Mouse (Mus musculus) central nervous system, embryonic 18 days (tissue): ENCODE data around the gene Htr5b. TPM values are rescaled to one million over a fixed set of nuclear protein-coding genes. Genes with fewer than 3 reads are reported as not detected.

Source experiments
- polyA plus RNA-seq: library from polyadenylated mRNA; depleted of rRNA; stranded (reverse); fragments of >200 nt; gene quantifications from 2 replicates; pipeline ENCODE4 v1.2.3, GENCODE M21; 2012; rRNA removed

Gene Htr5b
- polyA plus RNA-seq: 1.5 TPM in 2 replicates

DNA sequence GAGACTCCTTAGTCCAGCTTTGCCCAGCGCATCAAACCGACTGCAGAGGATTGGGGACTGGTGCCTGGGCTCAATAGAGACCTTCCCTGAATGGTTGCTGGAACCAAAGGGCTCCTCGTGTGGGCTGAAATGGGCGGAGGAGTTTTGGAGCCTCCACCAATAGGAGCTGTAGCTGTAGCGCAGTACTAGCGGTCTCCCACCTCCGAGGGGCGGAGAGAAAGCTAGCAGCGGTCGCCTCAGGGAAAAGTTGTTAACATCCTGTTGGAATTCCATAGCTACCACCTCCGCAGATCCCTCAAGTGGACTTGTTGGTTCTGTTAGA is at the start of gene Htr5b:
TSS of gene Htr5b (minus strand) at position 67 of the 322 bp plus-strand sequence.

DNA sequence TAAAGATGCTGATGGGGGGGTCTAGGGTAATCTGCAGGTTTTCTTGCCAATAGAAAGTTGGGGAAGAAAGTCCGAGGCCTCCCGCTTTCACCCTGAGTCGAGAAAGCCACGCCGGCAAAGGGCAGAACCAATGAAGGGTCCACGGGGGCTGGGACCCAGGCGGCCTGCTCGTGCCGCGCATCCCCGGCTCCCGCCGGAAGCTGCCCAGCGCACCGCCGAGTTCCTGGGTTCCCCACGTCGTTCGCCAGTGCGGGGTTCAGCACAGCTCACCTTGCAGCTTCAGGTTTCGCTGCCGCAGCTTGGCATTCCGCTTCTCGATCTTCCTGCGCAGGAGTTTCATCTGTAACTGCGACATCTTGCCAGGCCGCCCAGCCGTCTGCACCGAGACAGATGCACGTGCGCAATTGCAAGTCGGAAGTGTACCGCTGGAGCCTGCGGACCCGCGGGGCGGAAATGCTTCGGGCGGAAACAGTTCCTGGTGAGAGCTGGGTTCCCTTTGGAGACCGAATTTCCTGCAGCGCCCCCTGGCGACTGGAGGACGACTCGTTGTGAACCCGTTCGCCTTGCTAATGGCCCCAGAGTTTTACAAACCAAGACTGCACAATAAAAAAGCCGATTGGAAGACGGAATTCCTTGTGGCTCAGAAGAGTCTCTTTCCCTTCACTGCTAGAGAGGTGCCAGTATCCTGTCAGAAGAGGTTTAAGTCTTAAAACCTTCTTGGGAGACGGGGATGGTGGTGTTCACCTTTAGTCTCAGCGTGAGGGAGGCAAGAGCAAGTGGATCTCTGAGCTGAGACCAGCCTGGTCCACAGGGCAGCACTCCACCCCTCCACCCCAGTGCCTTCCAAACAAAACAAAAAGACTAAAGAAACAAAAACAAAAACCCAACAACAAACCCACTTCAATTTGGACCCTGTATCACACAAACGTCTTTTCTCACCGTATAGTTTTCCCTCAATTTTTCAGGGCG is 39.5 kb upstream of the Htr5b start, which contains the start of gene Ddx18:
TSS of gene Ddx18 (minus strand) at position 469 of the 969 bp plus-strand sequence.

Other genes starting within 250 kb of the Htr5b start
- gene Insig2, start 195.9 kb downstream of the Htr5b start, polyA plus RNA-seq: 38.5 and 38.7 TPM in 2 replicates
- 21.2 and 23.1 TPM in 2 replicates for gene Ccdc93, start 97.4 kb downstream of the Htr5b start, polyA plus RNA-seq
- gene Ddx18, start 39.5 kb upstream of the Htr5b start, polyA plus RNA-seq: 42.3 and 43.3 TPM in 2 replicates